Mouse (Mus musculus) kidney, postnatal 36 days (tissue): ENCODE data around the gene Maml3.

Experiments
- DNase-seq, 2 experiments: peaks; one replicate each; pipeline ENCODE4 v3.0.0; 2021 to 2022; ENCODE audit warnings: mixed read lengths in 2 of 2

Gene Maml3

GRCm38 (mm10) chr3:51859208-51859607 is 245.7 kb downstream of the Maml3 start:
- no peak for DNase-seq

GRCm38 (mm10) chr3:51854152-51854551 is 250.7 kb downstream of the Maml3 start:
- DNase-seq, result no peak

GRCm38 (mm10) chr3:51853610-51854009 is 251.3 kb downstream of the Maml3 start:
- no peak for DNase-seq

GRCm38 (mm10) chr3:51852692-51853091 is 252.2 kb downstream of the Maml3 start:
- no peak for DNase-seq

GRCm38 (mm10) chr3:51851596-51851995 is 253.3 kb downstream of the Maml3 start:
- no peak for DNase-seq

- no peak for DNase-seq
Measured at GRCm38 (mm10) chr3:51849462-51849861, 255.4 kb downstream of the Maml3 start.

GRCm38 (mm10) chr3:51847262-51847661 is 257.6 kb downstream of the Maml3 start:
- no peak for DNase-seq

GRCm38 (mm10) chr3:51844255-51844654 is 260.6 kb downstream of the Maml3 start:
- no peak for DNase-seq

GRCm38 (mm10) chr3:51842140-51842539 is 262.7 kb downstream of the Maml3 start:
- DNase-seq, result no peak

DNA sequence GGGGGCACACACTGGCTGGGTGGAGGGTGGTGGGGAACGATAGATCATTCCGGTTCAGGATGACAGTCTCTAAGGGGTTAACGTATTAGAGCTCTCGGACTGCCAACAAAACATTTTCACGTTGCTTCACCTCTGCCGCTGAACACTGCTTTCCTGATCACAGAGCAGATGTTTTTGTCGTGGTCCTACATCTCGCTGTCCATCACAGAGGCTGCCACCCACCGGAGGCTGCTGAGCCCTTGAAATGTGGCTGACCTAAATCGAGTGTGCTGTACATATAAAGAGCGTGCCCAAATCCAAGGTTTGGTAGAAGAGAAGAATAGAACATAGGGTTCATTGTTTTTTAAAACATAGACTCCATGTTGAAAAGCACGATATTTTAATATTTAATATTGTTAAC is 263.3 kb downstream of the Maml3 start:
- DNase-seq, result no peak

DNA sequence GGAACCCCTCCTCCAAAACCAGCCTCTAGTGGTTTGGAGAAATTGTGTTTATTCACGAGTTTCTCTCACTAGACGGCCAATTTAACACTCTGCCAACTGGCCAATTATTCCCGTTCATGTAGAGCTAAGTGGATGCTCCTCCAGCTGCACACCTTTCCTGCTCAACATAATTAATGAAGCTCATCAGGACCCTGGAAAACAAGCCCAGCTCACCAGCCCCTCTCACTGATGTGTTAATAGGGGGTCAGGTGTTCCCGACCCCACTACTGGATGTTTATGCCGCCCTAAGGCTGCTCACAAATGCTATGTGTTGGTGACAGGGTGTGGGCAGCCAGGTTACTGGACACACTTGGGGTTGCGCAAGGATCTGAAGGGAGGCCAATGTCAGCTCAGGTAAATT is 263.7 kb downstream of the Maml3 start:
- DNase-seq, result no peak

DNA sequence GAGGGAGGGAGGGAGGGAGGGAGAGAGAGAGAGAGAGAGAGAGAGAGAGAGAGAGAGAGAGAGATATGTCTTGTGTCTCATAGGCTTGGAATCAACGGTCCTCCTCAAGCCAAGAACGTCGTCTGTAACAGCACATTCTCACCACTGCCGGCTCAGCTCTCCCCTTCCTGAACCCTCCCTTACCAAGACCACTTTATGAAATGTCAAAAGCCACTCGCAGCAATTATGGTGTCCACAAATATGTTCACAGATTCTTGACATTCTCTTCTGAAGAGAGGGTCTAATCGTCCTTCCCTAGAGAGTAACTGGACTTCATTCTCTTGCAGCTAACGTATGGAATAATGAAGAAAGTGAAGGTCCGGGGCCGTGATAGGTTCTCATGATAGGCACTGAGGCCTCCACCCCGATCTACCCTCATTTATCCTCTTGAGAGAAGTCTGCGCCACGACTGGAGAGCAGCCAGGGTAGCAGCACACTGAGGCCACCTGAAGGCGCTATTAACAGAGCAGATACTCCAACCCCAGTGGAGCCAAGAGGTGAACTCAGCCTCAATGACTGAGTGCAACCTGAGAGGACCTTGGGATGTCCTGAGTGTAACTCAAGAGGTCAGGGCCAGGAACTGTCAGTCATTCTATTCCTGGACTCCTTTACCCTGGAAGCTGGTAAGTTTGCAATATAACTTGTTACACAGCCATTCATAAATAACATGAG is 264.6 kb downstream of the Maml3 start:
- DNase-seq, result no peak

DNA sequence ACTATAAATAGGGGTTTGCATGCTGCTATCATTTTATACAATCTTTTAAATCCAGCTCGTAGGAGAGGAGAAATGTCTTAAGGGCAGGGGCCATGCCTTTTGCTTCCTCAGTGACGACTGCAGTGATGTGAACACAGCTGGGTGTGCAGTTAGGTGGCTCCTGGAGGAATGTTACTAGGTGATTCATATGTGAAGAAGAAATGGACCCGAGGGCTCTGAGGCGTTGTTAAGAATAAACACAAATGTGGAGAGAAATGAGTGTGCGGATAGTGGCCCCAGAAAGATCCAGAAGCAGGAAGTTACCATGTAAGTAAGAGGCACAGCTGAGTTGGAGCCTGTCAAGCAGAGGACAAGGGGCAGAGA is 265.5 kb downstream of the Maml3 start:
- no peak for DNase-seq

DNA sequence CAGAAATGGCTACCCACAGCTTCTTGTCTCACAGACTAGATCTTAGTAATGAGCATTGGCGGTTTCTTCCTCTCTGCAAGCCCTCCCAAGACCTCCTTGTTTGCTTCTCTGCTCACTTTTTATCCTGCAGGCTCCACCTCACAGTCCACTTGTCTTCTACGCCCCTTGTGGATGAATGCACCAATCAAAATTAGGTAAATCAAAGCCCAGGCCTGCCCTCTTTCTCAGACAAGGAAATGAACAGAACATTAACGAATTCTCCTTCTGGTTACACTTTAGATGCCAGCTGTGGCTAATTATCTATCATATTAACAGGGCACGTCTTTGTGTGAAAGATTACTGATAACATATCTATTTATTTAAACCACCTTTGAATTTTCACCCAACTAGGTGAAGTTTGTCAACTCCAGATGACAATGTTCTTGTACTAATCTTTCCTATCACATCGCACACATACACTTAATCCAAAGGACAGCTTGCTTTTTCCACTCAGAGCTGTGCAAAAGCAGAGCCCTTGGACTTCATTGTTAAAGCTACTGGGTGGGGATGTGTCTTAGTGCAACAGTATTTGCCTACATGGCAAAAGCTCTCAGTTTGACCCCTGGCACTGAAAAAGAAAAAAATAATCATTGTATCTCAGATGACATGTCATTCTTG is 266.1 kb downstream of the Maml3 start:
- DNase-seq, result no peak

GRCm38 (mm10) chr3:51832985-51833384 is 271.9 kb downstream of the Maml3 start:
- no peak for DNase-seq

DNA sequence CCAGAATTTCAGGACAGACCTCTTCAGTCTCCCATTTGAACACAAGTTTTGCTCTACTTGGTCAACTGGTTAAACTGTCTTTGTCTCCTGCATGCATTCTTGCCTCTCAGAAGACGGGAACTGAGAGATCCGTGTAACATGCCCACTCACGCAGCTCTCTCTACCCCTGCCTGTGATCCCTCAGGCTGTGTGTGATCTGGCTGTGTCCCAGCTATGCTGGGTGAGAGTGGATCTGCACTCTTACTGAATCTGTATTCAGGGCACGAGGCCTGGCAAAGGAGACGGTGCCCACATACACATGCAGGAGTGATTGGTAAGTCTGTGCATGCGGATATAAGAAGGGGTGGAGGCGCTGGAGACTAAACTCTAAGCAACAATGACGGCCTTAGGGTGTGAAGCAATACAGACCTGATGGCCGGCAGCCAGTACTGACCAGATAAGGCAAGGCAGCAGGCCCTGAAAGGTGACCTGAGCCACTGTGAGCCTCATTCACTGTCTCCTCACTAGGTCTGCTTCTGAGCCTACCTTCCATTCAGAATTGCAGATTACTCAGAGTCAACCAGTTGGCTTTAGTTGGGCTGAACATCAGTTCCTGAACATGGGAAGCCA is 274.0 kb downstream of the Maml3 start:
- no peak for DNase-seq

DNA sequence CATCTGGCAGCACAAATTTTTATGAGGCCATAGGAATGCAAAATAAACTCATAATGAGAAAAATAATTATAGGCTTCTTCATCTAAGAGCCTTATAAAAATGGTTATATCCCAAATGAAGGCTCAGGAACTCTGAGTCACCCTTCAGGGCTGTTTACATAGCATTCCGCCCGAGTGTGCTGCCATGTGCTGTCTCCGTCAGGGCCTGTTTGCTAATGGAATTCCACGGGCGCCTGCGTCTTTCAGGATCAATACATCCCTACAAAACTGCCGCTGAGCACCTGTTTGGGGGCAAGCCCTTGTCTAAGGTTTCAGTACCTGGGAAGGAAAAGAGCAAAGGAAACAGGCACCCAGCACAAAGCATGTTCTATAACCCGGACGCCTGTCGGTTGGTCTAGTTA is 279.3 kb downstream of the Maml3 start:
- DNase-seq, result no peak

- no peak for DNase-seq
Measured at GRCm38 (mm10) chr3:51824506-51824905, 280.4 kb downstream of the Maml3 start.

- no peak for DNase-seq
Measured at GRCm38 (mm10) chr3:51821551-51821950, 283.3 kb downstream of the Maml3 start.

- no peak for DNase-seq
Measured at GRCm38 (mm10) chr3:51819109-51819508, 285.8 kb downstream of the Maml3 start.

DNA sequence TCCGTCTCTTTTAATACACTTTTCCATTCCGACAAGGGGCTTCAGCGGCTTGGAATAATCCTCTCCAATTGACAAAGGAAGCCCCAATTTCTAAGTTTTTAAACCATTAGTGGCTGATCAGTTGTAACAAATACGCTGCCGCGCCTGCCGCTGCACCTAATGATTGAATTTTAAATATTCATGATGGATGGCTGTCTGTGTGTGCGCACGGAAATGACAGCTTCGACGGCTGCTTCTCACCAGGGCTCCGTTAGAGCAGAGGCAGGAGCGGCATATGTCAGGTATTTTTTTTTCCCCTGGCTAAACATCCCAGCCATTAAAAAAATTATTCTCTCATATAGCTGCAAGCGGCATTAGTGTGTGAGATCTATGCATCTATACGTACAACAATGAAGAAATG is 287.0 kb downstream of the Maml3 start:
- DNase-seq, result no peak

GRCm38 (mm10) chr3:51817329-51817728 is 287.5 kb downstream of the Maml3 start:
- DNase-seq, result no peak

DNA sequence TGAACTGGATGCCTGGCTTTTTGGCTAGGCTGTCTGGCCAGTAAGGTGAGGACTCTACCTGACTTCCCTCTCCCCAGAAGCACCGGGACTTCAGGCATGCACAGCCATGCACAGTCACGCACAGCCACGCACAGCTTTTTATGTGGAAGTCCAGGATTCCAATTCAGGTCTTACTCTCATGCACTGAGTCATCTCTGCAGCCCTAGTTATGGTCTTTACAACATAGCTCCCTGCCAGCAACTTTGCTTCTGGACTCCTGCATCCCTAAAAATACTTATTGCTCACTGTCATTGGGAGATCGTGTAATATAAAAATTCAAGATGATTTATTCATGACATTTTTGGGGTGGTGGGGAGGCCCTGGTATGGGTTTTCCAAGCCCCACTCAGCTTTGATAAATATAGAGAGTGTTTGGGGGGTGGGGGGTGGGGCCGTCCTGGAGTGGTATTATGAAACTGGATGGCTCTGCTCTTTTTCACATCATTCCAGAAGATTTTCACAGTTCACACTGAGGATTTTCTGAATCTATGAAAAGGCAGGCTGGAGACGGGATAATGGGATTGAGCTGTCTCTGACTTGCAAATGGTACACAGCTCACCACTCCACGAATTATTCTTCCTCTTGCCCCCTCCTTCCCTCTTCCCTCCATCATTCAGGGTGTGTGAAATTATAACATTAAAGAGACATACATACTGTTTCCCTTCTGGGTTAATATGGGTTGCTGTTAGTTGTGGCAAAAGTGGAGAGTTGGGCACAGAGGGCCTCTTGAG is 288.2 kb downstream of the Maml3 start:
- no peak for DNase-seq

DNA sequence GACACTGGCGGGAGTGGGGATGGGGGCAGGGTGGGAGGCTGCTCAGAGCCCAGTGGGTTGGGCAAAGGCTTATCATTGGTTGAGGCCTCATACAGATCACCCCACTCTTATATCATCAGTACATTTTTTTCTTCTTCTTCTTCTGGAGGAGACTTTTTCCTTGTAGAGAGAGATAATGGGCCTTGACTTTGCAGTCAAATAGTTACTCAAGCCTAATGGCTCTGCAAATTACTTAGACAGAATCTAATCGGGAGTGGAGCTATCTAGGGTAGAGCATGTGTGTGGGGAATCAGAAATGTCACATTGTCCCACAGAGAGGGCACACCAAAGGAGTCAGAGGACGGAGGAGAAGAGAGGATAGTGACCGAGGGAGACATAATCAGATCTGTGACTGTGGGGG is 290.8 kb downstream of the Maml3 start:
- DNase-seq, result no peak
